Mouse (Mus musculus) erythroblast, embryonic 14.5 days (primary cell): ENCODE results near the gene Tenm4.

ENCODE experiments used
- GATA1 ChIP-seq: IDR thresholded peaks from 2 replicates; pipeline ENCODE4 v1.6.1; 2012; ENCODE audit warnings: low read length, inconsistent platforms, mixed read lengths
- TAL1 ChIP-seq: IDR thresholded peaks from 3 replicates; pipeline ENCODE4 v1.6.1; 2012; ENCODE audit warnings: low read length, inconsistent platforms, mixed read lengths

DNA sequence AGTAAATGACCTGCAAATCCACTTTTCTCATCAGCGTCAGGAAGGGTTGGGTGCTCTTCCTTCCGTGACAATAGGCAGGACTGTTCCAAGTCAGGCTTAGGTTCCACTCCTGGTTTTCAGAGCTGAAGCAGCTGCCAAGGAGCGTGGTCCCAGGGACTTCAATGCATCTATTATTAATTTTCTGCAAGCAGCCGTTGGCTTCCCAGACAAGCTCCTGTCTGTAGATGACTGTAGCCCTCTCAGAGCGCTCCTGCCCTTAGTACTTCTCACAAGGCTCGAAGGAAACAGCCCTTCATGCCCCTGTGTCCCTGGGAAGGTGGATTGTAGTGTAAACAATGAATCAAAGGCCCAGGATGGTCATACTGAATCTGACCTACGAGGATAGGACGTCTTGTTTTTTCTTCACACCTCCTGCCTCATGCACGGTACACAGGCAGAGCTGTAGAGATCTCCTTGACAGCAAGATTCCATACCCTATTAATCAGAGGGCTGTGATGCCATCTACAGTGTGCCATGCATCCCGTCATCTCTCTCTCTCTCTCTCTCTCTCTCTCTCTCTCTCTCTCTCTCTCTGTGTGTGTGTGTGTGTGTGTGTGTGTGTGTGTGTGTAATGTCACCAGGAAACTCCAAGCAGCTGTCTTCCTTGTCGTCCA is 331.4 kb downstream of the Tenm4 start:
- no peak for TF ChIP-seq TAL1
- no peak for TF ChIP-seq GATA1
